Mouse (Mus musculus) spleen, embryonic (tissue): ENCODE results near the gene Pdpk1.
"Not testable (repeated sequence)": the region's sequence is repeated elsewhere in the genome, so short reads cannot be mapped to it uniquely, and the experiment has no call there.

Source experiments
- CTCF ChIA-PET: fragments of 350-600 bp; sonication (Branson Sonifier 250); formaldehyde crosslinking; loops from one replicate; lab custom pipeline; 2022; lab: Charles Lee

Pdpk1 gene

DNA sequence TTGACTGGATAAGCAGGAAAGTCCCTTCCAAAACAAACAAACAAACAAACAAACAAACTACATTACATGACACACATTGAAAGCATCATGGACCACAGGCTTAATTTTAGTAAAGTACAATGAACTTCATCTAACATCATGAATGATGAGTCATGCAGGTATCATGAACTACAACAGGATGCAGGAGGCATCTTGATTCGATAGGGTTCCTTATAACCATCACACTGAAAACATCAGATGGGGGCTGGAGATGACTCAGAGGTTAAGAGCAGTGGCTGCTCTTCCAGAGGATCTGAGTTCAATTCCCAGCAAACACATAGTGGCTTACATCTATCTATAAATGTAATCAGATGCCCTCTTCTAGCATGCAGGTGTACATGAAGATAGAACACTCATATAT is 23.1 kb downstream of the Pdpk1 start:
- CTCF ChIA-PET = no interaction called here

DNA sequence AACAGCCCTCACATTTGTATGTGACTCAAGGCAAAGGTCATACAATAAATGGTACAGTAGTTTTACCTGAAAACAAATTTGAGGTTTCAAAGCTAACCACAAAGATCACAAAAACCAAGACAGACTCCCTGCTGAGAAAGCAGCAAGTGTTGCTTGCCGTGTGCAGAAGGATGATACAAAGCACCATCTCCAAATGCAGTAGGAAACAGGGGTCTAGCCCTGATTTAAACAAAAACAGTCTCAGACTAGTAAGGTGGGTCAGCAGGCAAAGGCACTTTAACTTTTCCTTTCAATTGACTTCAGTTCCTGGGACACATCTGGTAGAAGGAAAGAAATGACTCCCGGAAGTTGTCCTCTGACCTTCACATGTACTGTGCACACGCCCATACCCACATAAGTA is 23.9 kb downstream of the Pdpk1 start:
- CTCF ChIA-PET = no interaction called here

DNA sequence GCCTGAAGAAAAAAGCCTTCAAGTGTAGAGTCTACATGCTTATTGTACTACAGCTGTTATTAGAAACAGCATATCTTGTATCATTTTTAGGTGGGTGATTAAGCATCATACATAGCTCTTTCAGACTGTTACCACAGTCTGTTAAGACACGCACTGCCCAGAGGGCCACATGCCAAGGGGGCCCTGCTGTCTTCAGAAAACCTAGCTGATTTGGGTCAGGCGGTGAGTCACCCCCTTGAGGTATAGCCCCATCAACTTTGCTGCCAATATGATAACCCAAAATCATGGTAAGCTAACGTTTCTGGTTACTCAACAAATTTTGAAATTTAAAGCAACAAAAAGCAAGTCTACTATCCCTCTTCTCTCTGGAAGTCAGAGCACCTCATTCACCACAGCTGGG is 31.3 kb downstream of the Pdpk1 start:
- CTCF ChIA-PET = no interaction called here

DNA sequence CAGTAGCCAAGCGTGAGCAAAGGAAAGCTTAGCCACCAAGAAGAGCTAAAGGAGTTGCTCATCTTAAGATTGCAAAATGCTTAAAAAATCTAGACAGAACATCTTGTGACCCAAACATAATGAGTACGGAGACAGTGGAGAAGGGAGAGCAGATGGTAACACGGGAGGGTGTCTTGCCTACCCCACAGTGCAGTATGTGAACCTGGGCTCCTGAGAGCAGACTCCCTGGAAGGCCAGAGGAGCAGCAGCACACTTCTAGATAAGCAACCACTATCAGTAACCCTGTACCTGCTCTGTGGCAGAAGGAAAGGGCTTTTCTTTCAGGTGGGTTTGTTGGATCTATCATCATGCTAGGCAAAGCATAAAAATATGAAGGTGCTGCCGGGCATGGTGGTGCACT is 37.7 kb downstream of the Pdpk1 start:
- CTCF ChIA-PET = no interaction called here

DNA sequence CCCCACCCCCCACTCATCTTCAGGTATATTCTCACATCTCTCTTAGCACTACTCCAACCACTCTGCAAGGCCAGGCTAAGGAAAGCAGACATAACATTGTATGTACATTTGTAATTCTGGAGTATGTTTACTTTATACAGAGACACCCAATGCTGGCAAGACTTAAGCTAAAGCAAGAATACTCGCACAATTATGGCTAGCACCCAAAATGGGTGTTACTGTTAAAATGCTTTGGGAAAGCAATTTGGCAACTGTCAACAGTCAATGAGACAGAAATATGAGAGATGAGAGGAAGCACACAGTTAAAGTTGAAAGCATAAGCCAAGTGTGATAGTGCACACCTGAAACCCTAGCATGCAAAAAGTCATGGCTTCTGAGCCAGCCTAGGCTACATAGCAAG is 39.5 kb downstream of the Pdpk1 start:
- CTCF ChIA-PET = no interaction called here

DNA sequence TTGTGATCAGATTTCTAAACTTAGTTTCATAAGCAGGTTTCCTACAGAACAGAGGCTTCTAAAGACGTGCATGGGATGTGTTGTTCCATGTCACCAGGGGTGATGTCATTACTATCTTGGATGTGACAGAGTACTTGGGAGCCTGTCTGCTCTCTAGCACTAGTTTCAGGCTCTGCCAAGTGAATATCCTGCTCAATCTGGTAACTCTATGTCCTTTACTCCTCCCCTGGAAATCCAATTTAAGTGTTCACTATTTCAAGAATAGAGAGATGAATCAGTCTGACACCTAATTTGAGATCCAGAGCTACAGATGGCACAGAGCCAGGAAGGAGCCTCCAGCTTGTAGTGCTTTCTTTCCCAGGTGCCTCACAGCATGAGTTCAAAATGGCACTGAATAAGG is 41.8 kb downstream of the Pdpk1 start:
- CTCF ChIA-PET = no interaction called here

DNA sequence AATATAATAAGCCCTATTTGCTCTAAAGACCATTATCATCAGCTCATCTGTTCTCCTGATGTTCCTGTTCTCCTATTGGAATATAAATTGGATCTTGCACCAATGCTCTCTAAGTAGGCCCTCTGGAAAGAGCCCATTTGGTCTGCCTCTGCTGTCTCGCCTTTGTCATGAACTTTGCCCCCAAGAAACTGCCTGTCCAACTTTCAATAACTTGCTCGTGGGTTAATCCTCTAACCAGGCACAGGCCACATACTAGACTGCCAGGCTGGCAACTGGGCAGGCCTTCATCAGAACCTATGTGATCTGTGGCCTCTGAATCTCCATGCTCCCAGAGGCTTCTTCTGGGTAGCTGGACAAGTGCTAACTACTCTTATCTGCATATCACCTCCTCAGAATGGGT is 45.6 kb downstream of the Pdpk1 start:
- CTCF ChIA-PET = no interaction called here

DNA sequence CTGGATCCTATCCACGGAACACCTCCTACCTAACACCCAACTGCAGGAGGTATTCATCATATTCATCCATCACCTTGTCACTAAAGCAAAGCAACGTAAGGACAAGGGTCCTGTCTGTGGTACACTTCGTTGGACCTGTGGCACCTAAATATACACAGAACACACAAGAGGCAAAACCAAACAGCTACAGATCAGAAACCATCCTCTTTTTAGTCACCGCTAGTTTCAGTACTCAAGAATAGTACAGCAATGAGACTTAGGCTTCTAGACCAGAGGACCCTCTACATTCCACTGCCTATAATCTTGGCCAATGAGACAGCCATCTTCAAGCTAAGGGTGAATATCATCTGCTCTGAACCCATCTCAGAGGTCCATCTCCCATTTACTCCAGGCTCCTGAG is 52.4 kb downstream of the Pdpk1 start:
- CTCF ChIA-PET = interaction anchor here (0.6 kb wide), 1 partner anchor 1106 kb away, joined by 3 read pairs; no protein-coding TSS in a partner anchor

DNA sequence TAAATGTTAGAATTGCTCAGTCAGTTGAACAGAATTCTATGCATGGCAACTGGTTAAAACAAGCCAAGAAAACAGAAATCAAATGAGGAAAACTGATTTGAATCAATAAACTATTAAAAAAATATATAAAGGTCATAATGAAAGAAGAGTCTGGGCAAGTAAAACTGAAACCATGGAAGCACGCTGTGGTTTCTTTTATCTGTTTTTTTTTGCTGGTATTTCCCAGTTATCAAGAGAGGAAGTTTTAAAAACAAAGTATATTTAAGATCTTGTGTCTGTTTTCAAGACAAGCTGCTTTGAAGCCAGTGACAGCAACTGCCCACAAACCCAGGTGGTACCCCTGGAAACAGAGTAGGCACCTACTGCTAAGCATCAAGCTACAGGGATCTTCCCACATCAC is 60.1 kb downstream of the Pdpk1 start:
- CTCF ChIA-PET = no interaction called here

DNA sequence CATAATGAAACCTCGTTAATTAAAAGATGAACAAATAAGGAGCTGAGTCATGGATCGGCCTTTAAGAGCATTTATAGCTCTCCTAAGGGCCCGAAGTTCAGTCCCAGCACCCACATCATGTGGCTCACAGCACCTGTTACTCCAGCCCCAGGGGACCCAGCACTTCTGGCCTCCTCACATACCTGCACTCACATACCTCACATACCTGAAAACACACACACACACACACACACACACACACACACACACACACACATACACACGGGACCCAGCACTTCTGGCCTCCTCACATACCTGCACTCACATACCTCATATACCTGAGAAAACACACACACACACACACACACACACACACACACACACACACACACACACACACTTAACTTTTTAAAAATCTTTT is 64.3 kb downstream of the Pdpk1 start:
- CTCF ChIA-PET = not testable (repeated sequence)

DNA sequence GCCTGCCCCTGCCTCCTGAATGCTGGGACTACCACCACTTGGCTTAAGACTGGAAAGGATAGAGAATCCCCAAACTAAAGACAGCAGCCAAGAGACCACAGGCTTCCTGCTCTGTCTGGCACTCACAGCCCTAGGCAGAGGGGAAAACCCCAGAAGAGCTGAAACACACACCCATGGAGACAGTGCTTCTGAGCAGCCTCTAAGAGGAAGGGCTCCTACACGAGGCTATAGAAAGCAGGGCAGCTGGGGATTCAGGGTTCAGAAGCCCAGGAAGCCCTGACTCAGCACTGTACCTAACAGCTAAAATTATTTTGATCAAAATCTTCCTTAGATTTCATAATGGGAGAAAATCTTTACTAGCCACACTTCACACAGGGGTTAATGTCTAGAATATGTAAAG is 66.1 kb downstream of the Pdpk1 start:
- CTCF ChIA-PET = interaction anchor here (0.6 kb wide), 1 partner anchor 11 kb away, joined by 4 read pairs; the partner anchor contains the start of gene Kctd5

DNA sequence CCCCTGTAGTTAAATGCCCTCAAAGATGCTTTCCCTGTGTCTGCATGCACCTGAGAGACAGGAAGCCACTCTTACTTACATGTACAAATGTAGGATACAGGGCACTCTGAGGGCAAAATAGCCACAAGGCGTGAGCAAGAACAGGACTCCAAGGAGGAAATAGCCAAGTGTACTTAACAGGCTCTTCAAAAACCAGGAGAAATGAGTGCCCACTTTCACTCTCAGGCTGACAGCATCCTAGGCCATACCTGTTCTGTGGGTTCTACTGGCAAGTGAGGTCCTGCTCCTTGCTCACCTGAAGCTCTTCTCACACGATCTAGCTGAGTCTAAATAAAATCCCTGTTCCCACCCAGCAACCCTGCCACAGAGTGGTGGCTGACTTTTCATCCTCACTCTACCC is 73.6 kb downstream of the Pdpk1 start:
- CTCF ChIA-PET = no interaction called here

DNA sequence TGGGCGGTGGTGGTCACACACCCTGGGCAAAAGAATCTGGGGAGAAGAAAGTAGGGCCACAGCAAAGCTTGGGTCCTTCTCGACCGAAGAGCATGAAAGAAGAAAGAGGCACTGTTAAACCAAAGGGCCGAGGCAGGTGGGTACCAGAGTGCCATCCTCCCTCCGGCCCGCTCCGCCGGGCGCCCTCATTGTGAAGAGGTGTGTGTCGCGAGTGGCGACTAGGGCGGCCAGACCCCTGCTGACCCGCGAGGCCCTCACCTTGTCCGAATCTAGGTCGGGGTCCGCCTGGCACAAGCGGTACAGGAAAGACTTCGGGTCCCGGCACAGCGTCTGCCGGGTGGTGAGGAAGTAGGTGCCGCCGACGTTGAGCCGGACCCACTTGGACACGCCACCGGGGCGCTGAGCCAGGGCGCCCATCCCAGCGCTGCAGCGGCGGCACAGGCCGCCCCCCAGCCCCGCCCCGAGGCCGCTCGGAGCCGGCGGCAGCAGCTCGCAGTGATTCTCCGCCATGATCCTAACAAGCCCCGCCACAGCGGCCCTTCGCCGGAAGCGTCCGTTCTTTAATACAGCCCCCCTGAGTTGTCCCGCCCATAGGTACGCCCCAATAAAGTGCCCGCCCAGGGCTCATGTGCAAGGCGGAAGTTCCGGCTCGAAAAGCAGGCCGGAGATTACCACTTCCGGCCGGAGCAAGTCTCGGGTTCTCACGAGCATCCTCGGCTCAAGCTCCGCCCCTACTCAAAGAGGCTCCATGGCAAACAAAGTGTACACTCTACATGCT is 77.6 kb downstream of the Pdpk1 start, which contains the start of gene Kctd5:
Gene Kctd5 (minus strand): TSS at position 567 of the 778 bp plus-strand sequence.
- CTCF ChIA-PET = interaction anchor here (0.7 kb wide), 1 partner anchor 12 kb away, joined by 4 read pairs; no protein-coding TSS in a partner anchor

DNA sequence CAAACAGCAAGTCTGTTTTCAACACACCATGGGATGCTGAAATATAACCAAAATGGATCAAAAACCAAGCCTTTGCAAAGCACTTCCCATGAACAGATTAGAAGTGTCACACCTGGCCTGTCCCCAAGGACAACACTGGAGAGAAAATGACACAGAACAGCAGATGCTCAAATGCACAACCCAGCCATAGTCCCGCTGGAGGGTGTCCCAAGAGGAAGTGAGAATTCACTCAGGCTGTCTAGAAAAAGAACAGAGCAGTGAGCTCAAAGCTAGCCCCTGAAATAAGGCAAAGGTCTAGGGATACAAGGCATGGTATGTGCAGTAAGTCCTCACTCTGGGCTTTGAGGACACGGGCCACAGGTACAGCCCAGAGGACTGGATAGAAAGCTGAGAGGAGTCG is 81.2 kb downstream of the Pdpk1 start:
- CTCF ChIA-PET = no interaction called here

DNA sequence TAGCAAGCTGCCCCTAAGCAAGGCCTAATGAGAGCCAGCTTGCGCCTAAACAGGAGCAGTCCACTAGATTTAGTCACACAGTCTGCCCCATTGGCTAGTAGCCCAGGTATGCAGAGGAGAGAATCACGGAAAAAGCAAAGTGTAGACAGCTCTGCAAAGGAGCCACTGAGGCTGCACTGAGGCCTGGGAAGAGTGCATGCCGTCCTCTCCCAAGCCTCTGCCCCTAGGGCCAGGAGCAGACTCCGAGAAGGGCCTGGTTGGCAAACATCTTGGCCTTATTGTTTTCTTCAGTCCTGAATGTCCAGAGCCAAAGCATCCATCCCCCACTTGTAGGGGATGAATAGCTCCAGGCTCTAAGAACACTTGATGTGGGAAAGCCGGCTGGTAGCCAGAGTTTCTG is 82.5 kb downstream of the Pdpk1 start:
- CTCF ChIA-PET = interaction anchor here (0.6 kb wide), 1 partner anchor 212 kb away, joined by 3 read pairs; no protein-coding TSS in a partner anchor

DNA sequence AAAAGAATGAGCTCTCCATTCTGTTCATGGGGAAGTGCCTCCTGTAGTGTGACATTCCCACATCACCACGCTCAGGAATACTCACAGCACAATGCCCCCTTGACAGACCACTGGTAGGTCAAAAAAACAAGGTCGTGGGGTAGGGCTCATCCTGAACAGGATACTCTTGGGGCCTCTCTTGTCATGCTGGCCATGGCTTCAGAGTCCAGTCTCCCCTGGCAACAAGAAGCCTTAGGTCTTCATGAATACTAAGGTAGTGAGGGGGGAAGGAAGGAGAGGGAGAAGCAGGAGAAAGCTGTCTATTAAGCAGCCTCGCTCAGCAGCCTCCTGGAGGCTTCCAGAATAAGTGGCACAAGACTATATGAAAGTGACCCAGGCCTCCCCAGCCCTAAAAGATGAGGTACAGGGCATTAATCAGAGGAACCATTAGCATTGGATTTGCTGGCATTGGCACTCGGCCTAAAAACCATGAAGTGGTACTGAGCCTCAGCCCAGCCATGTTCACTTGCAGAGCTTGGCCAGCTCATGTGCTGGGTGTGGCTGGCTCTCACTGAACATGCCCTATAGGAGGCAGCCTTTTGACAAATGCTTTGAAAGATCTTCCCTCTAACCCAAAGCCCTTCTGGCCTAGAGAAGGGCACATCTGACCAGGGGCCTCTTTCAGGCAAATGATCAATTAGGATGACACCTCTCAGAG is 88.1 kb downstream of the Pdpk1 start:
- CTCF ChIA-PET = no interaction called here

DNA sequence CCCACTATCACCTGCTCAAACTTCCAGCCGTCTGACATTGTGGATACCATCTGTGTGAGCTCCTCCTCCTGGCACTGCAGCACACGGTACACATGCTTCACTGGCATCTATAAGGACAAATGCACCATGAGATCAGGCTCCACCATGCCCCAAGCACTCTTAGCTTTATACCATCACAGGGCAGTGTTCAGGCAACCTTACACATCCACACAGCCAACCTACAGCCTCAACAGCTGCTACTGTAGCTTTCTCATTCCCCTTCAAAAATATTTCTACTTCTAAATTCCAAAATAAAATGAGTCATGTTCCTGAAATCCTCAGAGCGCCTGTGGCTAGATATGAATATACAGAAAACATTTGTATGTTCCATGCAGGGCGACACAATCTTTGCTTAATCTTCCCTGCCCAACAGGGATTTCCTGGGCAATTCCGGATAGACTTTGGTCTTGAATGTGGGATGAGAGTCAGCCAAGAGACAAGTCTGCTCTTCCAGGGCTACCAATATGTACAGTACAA is 92.9 kb downstream of the Pdpk1 start:
- CTCF ChIA-PET = no interaction called here

DNA sequence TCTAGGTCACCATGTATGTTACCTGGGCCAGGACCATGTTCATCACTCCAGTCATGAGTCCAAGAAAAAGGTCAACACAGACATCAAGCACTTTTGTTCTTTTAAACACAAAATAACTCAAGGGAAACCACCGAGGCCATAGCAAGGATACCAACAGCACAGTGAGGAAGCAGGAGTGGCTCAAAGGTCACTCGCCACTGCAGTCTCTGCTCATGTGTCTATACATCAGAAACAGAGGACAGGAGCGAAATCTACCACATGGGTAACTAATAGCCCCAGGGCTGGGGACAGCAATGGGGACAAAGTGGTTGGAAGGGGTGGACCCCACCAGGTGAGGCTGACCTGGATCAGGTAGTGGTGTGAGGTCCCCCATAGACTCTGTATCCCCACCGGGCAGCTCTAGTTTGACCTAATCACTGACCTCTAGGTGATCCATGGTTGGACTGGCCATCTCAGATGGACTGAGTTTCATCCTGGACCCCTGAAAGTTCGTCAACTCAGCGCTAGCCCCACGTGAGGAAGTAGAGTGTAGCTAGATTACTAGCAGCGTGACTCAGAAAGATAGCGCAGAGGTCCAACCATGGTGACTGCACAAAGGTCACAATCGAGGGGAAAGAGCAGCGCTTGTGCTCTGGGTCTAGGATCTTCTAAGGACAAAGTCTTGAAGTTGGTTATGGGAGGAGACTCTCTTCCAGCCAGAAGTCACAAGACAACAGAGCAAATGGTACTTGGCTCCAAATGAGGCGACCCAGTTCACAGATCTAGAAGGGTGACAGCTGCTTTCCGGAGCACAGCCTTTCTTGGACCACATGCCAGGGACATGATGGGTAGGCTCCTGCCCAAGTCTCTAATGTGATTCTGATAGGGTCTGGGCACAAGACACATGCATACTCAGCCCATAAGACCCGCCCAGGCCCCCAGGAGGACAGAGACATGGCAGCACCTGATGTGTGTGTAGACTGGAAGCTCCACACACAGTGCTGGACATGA is 93.8 kb downstream of the Pdpk1 start:
- CTCF ChIA-PET = no interaction called here

DNA sequence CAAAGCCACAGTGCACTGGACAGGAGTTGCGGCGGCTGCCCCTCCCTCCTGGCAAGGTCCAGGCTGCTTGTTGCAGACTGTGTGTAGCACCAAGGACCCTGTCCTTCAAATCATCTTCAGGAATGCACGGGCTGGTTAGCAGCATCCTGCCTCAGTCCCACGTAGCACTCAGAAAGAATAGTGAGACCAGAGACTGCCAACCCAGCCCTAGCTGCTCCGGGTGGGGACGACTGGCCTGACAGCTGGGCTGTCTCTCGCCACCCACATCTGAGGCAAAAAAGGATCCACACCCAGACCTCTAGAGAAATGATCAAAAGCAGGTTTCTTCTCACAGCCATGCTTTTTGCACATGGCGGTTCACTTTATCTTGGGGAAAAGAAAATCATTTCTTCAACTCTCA is 101.7 kb downstream of the Pdpk1 start:
- CTCF ChIA-PET = no interaction called here

DNA sequence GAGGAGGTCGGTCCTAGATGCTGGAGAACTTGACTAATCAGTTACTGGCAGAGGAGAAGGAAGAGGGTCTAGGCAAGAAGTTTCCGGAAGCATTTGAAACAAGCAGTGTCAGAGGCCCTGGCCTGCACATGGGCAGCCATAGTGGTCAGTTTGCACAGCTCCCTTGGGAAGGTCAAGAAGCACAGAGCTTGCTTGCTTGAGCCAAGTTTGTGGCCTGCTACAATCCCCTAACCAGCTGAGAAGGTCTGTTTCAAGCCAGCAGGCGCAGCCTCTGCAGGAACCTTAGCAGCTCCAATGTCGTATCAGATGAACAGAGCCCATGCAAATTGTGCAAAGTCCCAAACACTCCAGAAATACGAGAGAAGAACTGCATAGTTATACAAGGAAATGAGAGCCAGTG is 102.7 kb downstream of the Pdpk1 start:
- CTCF ChIA-PET = no interaction called here

DNA sequence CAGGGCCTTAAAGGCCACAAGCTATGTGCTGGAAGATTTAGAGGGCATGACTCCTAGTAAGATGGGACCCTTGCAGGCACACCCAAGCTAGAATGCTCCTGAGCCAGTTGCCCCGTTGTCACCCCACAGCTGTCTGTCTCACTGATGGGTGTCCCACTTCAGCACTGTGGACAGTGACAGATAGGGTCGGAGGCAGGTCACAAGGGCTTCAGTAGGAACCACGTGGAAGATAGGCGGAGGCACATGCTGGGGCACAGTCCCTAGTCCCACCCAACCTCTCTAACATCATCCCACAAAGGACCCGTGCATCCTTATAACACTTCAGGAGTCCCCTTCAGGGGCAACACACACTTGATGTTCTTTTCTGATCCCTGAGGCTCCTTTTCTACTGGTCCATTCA is 104.7 kb downstream of the Pdpk1 start:
- CTCF ChIA-PET = no interaction called here

DNA sequence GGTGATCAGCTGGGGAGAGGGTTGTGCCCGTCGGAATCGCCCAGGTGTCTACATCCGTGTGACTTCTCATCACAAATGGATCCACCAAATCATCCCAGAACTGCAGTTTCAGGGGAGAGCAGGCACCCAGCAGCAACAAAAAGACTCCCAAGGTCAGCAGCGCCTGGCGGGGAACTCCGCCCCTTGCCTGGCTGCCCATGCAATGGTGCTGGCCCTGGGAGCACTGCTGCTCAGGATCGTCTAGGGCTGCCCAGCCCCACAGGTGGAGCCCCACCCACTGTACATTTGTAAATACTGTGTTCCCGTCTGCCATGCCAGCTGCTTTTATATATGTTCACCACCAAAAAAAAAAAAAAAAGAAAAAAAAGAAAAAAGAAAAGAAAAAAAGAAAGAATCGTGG is 105.1 kb downstream of the Pdpk1 start:
- CTCF ChIA-PET = no interaction called here
